Mouse (Mus musculus) c-Kit-negative CD71-positive TER-119-positive erythroid progenitor cells, embryonic 14.5 days (primary cell): Measurements from ENCODE around the gene Pik3r4.

Experiments used
- DNase-seq: peaks from one replicate; pipeline ENCODE4 v3.0.0-alpha.2; 2013; ENCODE audit warnings: low read depth, low spot score

Gene Pik3r4

DNA sequence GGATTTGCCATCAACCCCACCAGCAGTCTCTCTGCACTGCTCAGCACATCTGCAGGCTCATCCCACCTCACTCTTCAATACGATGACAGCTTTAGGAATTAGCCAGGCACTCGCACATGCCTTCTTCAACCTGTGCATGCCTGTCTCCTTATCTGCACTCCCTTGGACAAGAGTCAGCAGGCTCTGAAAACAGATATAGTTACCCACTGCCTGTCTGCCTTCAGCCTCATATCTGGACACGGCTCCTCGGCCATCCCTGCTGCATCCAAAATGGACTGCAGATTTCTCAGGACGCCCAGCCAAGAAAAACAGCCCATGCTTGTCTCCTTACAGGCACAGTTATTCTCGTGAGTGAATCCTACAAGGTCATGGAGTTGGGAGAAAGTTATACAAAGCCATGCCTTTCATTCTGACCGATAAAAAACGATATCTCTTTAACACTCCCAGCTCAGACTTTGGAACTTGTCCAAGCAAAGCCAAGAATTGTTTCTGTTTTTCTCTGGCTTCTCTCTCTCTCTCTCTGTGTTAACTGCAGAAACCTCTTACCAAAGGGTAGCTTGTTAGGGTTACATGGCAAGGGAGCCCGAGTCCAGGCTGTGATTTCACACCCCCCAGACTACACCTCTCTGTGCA lies 55.1 kb downstream of the Pik3r4 start:
- no peak for DNase-seq

DNA sequence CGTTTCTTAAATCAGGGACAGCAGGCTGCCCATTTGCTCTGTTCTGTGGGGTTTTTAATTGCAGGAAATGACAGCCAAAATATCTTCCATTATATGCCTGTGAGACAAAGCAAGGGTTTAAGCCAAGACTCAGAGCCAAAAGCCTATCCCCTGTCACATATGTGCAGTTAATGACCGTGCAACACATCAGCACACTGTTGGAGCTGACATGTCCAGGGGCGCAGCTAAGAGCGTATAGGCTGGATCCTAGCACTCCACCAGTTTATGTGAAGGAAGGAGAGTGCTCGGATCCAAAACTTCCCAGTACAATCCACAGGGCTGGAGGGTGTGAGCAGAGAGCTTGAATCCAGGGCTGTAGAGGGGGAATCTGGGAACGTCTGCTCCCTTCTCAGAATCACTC lies 57.9 kb downstream of the Pik3r4 start:
- no peak for DNase-seq

DNA sequence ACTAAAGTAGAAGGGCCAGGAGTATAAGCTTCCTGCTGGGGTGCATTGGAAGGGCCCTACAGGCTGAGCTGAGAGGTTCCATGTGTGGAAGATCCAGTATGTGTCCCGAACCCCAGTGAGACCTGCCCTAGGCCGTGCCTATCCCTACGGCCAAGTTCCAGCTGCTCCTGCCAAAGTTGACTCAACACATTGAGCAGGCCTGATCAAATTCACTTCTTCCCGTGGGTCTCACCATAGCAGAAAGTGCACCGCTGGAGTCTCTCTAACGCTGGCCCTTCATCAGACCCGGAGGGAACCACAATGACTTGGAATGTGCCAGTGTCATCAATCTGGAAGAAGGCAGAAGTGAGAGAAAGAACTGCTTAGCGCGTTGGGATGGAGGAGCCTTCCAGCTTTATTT lies 59.2 kb downstream of the Pik3r4 start:
- DNase-seq: no peak

DNA sequence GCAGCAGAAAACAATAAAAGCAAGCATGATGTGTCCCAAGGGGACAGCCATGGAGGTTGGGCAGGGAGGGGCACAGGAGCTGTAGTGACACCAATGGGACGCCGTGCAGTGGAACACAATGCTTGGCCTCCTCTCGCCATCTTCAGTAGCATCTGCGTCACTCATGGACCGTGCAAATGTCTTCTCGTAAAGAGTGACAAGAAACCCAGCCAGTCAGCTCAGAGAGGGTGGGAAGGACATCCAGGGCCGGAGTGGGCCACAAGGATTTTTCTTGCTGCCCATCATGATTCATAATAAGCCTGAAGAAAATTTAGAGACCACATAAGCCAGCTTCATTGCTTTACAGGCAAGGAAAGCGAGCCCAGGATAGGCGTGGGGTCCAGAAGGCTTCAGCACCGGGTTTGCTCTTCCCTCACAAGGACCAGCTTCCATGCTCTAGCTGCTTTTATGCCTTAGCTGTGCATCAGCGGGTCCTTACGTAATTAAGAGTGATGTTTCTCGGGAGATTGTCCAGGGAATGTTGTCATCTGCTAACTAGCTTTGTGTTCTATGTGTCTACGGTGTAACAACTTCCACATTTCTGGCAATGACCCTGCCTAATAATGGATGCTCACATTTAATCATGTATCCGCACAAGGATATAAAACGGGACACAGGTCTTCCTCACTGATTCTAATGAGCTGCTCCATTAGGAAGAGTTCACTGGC lies 61.6 kb downstream of the Pik3r4 start:
- DNase-seq: no peak

DNA sequence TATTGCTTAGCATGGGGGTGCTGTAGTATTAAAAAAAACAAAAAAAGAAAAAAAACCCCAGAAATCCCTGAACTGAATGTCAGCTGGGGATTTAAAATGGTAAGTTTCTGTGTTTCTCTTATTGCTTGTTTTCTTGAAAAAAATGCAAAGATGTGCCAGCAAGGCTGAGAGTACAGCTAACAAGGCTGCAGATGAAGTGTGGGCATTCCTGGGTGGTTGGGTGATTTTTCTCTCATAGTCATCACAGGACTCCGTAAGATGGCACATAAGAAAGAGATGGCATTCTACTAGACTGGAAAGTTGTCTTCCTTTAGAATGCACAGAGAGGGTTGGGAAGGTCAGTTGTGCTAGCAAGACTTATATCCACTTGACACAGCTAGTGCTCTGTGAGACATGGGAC lies 62.2 kb downstream of the Pik3r4 start:
- DNase-seq: no peak

DNA sequence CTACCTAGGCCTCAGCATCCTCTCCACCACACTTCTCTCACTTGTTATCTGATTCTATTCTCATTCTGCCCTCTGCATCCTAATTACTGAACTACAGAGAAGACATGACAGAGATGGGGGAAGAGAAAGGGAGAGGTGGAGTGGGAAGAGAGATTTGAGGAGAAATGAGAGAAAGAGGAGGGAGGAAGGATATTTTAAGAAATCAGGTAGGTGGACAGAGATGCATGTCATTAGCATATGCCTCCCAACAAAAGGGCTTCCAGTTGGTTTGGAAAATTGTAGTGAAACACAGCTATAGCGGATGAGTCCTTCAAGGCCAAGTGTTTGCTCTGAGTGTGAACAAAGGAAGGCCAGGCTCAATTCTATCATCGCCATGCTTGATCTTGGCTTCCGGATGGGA lies 69.3 kb downstream of the Pik3r4 start:
- DNase-seq: no peak

DNA sequence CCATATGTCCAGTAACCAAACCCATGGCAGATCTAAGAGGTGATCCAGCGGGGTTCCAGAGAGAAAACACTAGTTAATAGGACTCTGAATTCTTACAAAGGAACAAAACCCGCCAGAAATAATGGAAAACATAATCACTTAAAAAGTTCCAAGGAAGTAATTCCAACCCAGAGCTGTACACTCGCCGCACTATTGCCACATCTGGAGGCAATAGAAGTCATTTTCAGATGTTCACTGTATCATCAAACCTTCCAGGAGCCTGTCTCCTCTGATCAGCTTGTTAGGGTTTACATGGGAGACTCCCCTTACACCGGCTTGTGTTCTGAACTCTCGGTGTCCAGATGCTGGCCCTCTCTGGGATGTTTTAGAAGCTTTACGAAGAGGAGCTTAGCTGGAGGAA lies 76.6 kb downstream of the Pik3r4 start:
- DNase-seq: no peak

DNA sequence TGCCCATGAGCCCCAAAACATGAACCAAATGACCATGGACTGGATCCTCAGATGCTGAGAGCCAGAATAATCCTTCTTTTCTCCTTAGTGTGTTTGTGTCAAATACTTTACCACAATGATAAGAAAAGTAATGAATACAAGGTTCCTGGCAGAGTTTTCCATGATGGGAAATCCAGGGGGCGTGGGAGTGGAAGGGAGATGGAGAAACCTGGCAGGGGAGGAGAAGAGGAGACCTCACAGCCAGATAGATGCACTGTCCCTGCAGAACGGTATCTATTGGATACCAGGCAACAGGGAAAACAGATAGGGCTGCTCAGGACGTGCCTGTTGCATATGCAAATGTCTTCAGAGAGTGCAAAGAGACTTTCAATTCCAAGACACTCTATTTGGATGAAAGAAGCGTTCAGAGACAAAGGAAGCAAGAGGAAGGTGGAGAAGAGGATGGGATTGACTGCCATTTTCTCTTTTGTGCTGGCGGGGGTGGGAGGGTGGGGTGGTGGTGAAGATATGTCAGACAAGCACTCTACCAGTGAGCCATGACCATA lies 77.1 kb downstream of the Pik3r4 start:
- DNase-seq: no peak

DNA sequence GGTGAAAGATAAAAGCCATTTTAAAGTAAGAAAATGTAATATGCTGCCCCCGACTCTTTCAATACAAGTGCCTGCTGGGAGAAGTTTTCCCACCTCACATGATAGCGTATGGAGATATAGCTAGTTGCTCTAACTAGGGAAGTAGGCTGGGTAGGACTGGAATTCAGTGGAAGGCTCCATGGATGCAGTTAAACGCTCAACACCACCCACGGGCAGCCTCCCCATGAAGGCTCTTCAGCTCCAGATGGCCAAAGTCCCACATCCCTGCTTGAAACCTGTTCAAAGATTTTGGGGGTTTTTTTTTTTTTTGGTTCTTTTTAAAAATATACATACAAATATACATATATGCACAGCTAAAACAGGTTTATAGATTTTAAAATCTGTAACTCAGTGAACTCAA lies 77.7 kb downstream of the Pik3r4 start:
- no peak for DNase-seq

DNA sequence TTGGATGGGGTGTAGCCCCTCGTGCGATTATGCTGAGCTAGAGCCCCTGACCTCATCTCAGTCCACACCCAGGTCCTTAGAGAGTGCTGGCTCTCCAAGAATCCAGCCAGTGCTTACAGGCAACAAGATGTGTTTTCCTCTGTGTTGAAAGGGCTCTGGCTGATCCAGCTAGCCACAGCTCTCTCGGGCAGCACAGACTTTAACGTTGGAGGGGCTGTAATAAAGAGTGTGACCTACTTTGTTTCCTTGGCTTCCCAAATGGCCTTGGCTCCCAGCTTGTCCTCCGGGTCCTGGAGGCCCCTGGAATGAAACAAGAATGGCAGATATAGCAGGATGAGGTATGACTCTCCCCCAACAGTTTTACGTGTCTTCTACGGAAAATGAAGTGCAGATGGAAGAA lies 89.2 kb downstream of the Pik3r4 start:
- DNase-seq: no peak

DNA sequence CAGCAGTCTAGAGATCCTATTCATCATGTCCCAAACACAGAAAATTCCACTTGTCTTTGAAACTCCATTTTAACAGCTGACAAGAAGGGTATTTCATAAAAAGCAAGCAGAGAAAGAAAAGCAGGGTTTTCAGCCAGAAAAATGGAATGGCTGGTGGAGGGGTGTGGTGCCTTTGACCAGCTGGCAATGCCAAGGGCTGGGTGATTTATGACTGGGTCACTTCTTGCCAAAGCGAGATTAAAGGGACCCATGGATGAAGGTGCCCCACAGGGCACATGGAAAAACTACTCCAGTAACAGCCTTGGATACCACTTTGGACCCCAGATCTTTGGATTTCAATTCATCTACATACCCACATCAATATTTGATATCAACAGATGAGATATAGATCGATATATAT lies 91.9 kb downstream of the Pik3r4 start:
- no peak for DNase-seq

DNA sequence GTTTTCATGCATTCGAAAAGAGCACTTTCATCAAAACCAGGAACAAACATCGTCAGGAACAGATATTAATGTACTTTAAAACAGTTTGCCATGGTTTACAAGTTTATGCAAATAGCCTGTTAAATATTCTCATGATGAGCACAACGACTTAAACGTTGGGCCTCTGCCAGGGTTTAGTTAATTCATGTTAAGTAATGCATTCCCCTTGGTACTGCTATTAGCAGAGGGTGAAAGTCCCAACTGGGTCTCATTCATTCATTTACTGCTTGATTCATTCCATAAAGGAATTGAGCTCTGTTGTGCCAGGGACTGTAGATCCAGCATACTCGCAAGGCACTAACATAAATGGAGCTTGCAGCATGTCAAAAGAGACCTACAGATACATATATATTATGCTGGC lies 92.4 kb downstream of the Pik3r4 start:
- no peak for DNase-seq
